Mouse (Mus musculus) activated CD4-positive, CD25-positive, alpha-beta regulatory T cell, adult 9 weeks (primary cell): Measurements from ENCODE around the gene Klhl24. TPM values are rescaled to one million over a fixed set of nuclear protein-coding genes. Genes with fewer than 3 reads are reported as not detected.

Experiments
- polyA plus RNA-seq: library from polyadenylated mRNA; unstranded; fragments of 100-300 nt; shearing (Covaris generic); gene quantifications from one replicate; pipeline ENCODE4 v1.2.1, GENCODE M21; 2017

Gene Klhl24
- polyA plus RNA-seq = 64.4 TPM

DNA sequence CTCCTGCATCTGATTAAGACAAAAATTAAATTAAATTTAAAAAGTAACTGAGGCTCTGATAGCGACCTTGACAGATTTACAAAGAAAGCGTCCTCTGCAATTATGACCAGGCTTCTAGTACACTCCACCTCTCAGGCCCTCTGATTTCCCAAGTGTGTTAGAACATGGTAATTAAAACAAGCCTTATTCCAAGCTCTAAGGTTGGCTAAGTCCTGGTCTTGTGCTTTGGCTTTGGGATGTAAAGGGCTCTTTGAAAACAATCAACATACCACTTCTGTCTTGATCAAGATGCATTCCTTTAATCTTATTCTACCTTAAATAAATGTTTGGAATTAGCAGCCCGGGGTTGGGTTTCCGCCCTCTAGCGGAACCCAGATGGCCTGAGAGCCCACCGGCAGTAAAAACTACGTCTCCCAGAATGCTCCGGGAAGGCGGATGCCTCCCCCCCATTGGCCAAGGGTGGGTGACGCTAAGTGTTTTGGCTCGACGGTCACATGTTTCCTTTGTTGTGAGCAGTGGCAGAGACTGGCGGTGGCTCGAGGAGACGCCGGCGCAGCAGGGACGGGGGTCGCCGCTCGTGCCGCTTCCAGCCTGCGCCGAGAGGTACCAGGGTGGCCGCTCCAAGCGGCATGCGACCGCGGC is at the start of gene Klhl24:
Gene Klhl24, plus strand, starts transcription at position 474 of the 642 bp plus-strand sequence.

GRCm38 (mm10) chr16:20140772-20141531 is 43.6 kb downstream of the Klhl24 start, which contains the start of gene Yeats2:
Yeats2 (plus strand) TSS chr16:20141063.

Other genes with a start within 250 kb of the Klhl24 start
- gene Klhl6, start 114.5 kb upstream of the Klhl24 start, polyA plus RNA-seq = 248 TPM
- gene Yeats2, start 43.5 kb downstream of the Klhl24 start, polyA plus RNA-seq = 27.8 TPM
- 0.11 TPM for gene Map6d1, start 143.8 kb downstream of the Klhl24 start, polyA plus RNA-seq
- gene Parl, start 204.8 kb downstream of the Klhl24 start, polyA plus RNA-seq = 85.9 TPM
- not detected for gene Cyp2ab1, start 227.9 kb downstream of the Klhl24 start, polyA plus RNA-seq